Mouse (Mus musculus) frontal cortex, postnatal 25 days (tissue): ENCODE measurements around the gene Lrrc26.
"Not testable (repeated sequence)": the region's sequence is repeated elsewhere in the genome, so short reads cannot be mapped to it uniquely, and the experiment has no call there.

Experiments
- DNase-seq, 2 experiments: peaks; one replicate each; pipeline ENCODE4 v3.0.0; 2022; ENCODE audit warnings: low spot score in 2 of 2

Gene Lrrc26

DNA sequence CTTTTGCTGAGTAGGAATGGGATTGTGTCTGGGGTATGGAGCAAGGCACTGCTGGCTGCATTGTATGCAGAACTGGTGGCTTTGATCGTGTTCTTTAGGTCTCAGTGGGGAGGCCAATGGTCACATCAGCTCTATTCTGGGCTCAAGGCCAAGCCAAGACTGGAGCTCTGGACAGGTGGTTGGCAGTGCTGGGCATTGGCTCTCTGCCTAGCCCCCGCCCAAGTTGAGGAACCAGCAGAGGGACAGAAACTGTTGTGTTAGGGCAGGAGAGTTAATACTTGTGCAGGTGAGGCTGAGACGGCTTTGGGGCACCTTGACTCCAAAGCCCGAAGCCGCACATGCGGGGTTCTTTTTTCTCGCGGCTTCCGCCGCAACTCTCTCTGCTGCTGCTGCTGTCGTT, at the start of gene Lrrc26:
Lrrc26 (plus strand) TSS at position 265 of the 400 bp plus-strand sequence.
- DNase-seq, result no peak

GRCm38 (mm10) chr2:25240310-25240709, 49.4 kb upstream of the Lrrc26 start:
- DNase-seq, result no peak

DNA sequence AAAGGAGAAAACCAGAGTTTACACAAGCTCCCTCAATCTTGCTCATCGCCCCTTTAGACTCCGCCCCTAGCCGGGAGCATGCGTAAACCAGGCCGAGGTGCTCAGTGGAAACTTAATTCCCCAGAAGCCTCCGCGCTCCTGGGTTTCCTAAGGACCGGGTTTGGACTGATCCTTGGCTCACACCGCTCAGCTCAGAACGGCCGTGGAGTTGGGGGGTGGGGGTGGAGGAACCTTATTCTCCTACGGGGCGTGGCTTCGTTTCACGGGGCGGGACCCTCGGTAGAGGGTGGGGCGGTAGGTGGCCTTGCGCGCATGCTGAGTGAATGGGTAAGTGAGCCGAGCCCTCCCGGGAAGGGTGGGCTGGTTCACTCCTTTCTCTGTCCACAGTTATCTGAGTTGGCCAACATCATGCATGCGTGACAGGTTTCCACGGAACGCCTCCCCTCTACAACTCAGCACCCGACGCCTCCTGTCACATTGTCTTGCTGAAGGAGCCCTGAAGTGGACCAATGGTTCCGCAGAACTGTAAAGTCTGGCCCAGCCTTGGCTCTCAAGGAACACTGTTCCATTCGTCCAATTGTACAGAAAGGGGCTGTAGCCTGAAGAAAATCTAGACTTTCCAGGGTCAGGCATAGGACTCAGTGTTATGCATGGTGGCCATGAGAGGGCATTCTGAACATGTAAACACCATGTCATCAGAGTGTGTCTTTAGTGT, 48.8 kb upstream of the Lrrc26 start:
- DNase-seq, result peak; percentile 33 to 50

DNA sequence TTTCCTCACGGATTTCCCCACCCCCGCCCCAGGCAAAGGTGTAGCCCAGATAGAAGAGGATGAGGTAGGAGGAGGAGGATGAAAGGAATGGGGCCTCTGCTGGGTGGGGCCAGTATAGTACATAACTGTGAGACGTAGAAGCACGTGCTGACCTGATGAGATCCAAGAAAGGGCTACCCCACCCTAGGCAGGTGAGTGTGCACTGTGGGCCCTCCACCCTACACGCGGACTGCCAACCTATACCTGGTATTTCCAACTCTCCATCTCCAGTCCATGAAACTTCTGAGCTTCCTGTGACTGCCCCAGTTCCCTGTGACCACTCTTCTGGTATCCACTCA, 48.3 kb upstream of the Lrrc26 start:
- no peak for DNase-seq

GRCm38 (mm10) chr2:25242101-25242506, 47.6 kb upstream of the Lrrc26 start, which contains the start of the genes Rnf208 and Cysrt1:
TSS of gene Rnf208 (plus strand) at chr2:25242255.
TSS of gene Cysrt1 (minus strand) at chr2:25242452.
- peak in 1 of 2 experiments; percentile 36 for DNase-seq

- no peak for DNase-seq
These were observed 46.4 kb upstream of the Lrrc26 start for GRCm38 (mm10) chr2:25243342-25243741.

DNA sequence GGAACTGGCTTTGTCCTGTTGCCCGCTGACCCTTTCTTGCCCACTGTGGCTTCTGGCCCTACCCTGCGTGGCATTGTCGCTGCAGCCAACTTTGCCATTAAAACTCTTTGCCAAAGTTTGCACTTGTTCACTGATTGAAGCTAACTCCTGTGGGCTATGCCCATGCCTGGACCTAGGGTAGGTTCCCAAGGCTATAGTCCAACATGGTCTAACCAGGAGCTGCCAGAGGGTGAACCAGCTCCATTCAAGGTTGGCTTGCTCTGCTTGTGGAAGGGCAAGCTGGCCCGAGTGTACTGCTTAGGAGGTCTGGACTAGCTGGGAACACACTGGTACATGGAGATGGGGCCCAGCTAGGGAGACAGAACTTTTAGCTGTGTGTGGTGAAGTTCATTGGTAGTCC, 45.6 kb upstream of the Lrrc26 start:
- DNase-seq, result no peak

DNA sequence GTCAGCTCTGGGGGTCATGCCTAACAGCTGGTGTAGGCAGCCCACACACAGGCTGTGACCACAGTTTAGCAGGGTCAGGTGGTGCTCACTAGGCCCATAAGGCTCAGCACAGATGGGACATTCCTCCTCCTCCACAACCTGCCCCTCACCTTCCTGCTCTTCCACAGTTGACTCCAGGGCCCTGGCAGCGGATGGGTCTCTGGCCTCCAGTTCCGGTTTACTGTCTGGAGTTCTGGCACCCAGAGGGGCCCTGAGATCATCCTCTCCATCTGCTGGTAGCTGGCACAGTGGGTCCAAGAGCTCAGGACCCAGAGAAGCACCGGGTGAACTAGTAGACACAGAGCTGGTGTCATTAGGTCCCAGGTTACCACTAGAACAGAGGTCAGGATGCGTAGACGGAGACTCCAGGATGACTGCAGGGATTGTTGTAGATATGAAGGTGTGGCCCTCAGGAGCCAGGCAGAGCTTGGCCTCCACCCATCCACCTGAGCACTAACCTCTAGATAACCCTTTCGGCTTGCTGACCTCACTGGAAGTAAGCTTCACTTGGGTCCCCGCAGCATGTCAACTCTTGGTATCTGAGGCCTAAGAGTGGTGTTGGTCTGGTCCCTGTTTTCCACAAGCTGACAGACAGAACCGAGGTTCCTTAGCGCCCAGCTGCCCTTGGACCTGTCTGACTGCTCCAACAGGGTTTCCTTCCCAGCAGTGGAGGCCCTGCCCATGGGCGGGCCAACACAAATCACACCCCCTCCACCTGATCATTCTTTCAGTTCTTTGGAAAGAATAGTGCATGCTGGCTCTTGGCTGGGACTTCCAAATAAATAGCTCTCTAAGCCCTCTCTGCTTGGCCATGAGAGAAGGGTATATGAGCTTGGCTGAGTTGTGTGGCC, 43.3 kb upstream of the Lrrc26 start, which contains the start of gene AL732309.1:
AL732309.1 (minus strand) TSS at position 681 of the 890 bp plus-strand sequence.
- no peak for DNase-seq

GRCm38 (mm10) chr2:25252331-25252730, 37.4 kb upstream of the Lrrc26 start:
- DNase-seq, result no peak

DNA sequence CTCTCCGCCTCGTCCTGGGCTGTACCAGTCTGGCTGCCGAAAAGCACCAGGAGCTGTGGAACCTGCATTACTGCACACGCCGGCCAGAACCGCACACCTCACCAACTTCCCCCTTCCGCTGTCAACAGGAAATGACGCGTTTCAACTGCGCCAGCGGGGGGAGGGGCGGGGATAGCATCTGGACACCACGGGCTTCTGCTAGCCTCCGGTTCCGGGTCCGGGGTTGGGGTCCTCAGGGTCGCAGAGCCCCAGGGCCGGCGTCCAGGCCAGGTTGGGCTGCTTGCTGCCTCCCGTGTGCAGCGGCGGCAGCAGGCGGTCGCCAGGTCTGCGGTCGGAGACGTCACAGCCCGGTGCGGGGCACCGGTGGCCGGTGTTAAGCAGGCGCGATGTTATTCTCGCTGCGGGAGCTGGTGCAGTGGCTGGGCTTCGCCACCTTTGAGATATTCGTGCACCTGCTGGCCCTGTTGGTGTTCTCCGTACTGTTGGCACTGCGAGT, 34.4 kb upstream of the Lrrc26 start, which contains the start of gene Tmem203:
Tmem203 (plus strand) TSS at position 156 of the 496 bp plus-strand sequence.
- DNase-seq, result peak; percentile 81 to 82

DNA sequence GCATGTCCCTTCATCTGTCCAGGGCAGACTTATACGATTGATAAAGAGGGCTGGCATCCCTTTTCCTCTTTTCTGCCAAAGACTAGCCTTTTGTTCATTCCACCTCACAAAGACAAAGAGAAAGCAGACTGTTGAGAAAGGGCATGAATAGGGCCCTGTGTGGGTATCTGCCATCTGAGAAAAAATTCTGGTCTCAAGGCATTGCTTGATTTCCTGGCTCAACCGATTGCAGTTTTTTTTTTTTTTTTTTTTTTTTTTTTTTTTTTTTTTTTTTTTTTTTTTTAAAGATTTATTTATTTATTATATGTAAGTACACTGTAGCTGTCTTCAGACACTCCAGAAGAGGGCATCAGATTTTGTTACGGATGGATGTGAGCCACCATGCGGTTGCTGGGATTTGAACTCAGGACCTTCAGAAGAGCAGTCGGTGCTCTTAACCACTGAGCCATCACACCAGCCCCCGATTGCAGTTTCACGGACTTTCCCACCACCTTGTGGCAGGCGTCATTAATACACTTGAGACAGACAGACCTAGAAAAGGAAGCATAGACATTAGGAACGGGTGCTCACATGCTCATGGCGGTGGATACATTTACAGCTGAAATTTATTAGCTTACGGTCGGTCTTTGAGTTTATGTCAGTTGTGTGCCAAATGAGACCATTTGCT, 33.1 kb upstream of the Lrrc26 start:
- not testable (repeated sequence) for DNase-seq

DNA sequence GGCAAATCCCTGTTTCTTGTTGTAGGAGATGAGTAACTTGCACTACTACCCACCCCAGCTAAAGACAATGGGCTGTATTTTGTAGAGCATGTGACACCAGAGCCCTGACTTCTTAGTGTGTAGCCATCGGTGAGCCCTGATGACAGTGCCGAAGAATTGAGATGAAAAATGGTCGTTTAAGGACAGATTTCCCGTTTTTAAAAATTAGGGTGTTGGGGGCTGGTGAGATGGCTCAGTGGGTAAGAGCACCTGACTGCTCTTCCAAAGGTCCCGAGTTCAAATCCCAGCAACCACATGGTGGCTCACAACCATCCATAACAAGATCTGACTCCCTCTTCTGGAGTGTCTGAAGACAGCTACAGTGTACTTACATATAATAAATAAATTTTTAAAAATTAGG, 32.5 kb upstream of the Lrrc26 start:
- not testable (repeated sequence) for DNase-seq

GRCm38 (mm10) chr2:25258887-25259286, 30.8 kb upstream of the Lrrc26 start:
- no peak for DNase-seq

DNA sequence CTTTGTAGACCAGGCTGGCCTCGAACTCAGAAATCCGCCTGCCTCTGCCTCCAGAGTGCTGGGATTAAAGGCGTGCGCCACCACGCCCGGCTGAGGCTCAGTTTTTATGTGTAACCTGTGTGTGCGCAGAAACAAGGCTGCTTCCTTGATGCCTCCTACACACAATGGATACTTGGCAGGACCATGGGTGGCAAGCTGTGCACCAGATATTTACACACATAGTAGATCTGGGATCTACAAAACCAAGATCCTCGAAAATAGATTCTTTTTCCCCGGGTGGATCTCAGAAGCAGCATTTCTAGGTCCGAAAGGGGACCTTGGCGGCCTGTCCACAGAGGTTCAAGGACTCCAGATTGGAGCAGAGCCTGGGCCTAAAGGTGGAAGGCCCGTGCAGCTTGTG, 27.8 kb upstream of the Lrrc26 start:
- DNase-seq, result no peak

GRCm38 (mm10) chr2:25262291-25262767, 27.4 kb upstream of the Lrrc26 start, which contains the start of gene Tprn:
TSS of gene Tprn (plus strand) at chr2:25262618.
- peak; percentile 74 to 88 for DNase-seq

- no peak for DNase-seq
These were observed 26.7 kb upstream of the Lrrc26 start for GRCm38 (mm10) chr2:25262795-25263622.

DNA sequence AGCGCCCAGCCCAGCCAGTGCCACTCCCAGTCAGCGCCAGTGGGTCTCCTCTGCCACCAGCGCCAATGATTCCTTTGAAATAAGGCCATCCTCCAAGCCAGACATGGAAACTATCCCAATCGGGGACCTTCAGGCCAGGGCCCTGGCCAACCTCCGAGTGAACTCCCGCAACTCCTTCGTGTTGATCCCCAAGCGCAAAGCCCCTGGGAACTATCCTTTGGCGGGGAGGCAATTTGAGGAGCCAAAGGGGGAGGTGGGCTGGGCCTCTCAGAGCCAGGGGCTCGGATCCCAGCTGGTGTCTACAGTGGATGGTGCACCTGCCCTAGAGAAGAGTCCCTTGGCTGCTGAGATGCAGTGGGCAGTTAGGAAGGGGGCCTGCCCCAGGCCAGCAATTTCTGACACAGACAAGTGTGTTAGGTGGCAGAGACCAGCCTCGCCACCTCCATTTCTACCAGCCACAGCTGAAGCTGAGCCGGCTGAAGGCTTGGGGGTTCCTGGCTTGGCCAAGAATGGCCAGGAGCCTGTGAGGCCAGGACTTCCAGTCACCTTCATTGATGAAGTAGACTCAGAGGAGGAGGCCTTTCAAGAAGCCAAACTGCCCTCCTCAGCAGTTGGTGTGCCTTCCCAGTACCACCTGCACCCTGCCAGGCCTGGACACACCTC, 26.0 kb upstream of the Lrrc26 start:
- no peak for DNase-seq

DNA sequence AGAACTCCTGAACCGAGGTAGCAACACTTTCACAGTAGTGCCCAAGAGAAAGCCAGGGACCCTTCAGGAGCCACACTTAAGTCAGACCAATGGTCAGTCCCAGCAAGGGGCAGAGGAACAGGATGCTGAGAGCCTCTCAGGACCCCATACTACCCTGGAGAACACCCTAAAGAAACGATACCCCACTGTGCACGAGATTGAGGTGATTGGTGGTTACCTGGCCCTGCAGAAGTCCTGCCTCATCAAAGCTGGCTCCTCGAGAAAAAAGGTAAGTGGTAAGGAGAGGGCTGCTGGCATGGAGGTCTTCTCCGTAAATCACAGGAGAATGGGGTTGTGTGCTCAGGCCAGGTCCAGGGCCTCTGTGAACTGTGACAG, 25.4 kb upstream of the Lrrc26 start:
- DNase-seq, result no peak

DNA sequence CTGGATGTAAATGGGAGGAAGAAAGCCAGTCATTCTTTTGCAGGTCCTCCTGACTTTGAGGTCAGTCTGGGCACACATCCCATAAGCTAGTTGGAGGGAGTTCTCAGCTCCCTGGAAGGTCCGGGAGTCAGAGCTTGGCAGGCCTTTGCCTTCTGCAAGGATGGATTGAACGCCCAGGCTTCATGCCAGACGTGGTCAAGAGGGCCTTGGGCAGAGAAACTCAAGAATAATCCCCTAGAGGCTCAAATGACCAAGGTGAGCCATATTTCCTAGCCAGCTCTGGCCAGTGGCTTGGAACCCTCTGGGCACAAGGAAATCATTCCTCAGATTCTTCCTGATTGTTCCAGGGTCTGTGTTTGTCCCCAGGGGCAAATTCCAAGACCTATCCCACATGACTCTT, 24.9 kb upstream of the Lrrc26 start:
- no peak for DNase-seq
